ENCODE assay signal across 16 mouse cellular contexts in the genomic region with DNA sequence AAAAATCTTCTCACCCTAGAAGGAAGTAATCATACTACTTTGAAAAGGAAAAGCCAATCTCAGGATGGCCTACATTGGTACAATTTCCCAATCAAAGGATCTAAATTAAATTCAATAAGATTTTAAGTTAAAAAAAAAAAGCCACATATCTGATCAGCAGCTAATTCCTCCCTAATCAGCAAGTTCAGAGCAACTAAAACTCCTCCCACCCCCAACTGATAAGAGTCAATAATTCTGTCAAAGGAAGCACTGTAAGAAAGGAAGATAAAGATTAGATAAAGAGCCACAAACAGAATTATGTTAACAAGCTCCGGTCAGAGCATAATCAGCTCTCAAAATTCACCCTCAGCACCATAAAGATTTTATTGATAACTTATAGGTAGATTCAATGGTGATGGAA.
"Had no signal": no experiment of that assay in that cellular context is flagged by ENCODE, and none has a peak within 500 bp of the region (broad histone marks: within the 10 kb centered on the region; RNA-seq: fewer than 3 reads in every experiment).

No protein-coding gene starts in this region.

- H3K4me3 ChIP-seq: neural tube, embryonic 12.5 days; neural tube, embryonic 13.5 days; neural tube, embryonic 15.5 days; stomach, embryonic 15.5 days had no signal

- H3K27ac ChIP-seq: neural tube, embryonic 12.5 days; neural tube, embryonic 13.5 days; neural tube, embryonic 15.5 days; stomach, embryonic 15.5 days; stomach, postnatal 0 days had no signal

- H3K4me2 ChIP-seq: neural tube, embryonic 12.5 days; neural tube, embryonic 13.5 days; neural tube, embryonic 15.5 days; stomach, embryonic 15.5 days had no signal

- DNase-seq: retina, postnatal 1 day; right cerebral cortex, postnatal 14 days; right cerebral cortex, postnatal 25 days; right cerebral cortex, postnatal 4 days; spleen, adult 18-20 months; thymus, adult 18-20 months; thymus, adult 2 months; thymus, postnatal 14 days; thymus, postnatal 25 days; thymus, postnatal 36 days; thymus, postnatal 4 days had no signal

- H3K4me1 ChIP-seq: neural tube, embryonic 12.5 days; neural tube, embryonic 13.5 days; neural tube, embryonic 15.5 days; stomach, embryonic 15.5 days had no signal

- H3K9ac ChIP-seq: neural tube, embryonic 12.5 days; neural tube, embryonic 13.5 days; neural tube, embryonic 15.5 days; stomach, embryonic 15.5 days had no signal

- H3K9me3 ChIP-seq: neural tube, embryonic 12.5 days; neural tube, embryonic 13.5 days; neural tube, embryonic 15.5 days; stomach, embryonic 15.5 days had no signal

- H3K27me3 ChIP-seq: neural tube, embryonic 12.5 days; neural tube, embryonic 13.5 days; neural tube, embryonic 15.5 days; stomach, embryonic 15.5 days had no signal
